Mouse (Mus musculus): ENCODE measurements around the gene H2-DMb1. TPM values are rescaled to one million over a fixed set of nuclear protein-coding genes. Genes with fewer than 3 reads are reported as not detected.

Gene H2-DMb1
- polyA plus RNA-seq, 1 experiment from 2014 or later, result 1.2 TPM

GRCm38 (mm10) chr17:34144960-34145371, 7.9 kb upstream of the H2-DMb1 start:
- no peak for ATAC-seq (ENCODE audit: insufficient number of reproducible peaks, insufficient read depth, low FRiP score, low TSS enrichment, low read depth)

GRCm38 (mm10) chr17:34155534-34155933, 2.7 kb downstream of the H2-DMb1 start:
- Histone ChIP-seq H3K27ac (no peak overlapping the region), H3K4me1 (replicated peaks) (no peaks in the 10 kb centered on the region), H3K9ac (replicated peaks) (no peak overlapping the region), H3K4me3 (replicated peaks) (no peak overlapping the region), H3K36me3 (no peaks in the 10 kb centered on the region), H3K27me3 (peaks cover 7% of the 10 kb centered on the region), H3K4me2 (no peak overlapping the region), H3K9me3 (no peaks in the 10 kb centered on the region)
- no peak for ATAC-seq (ENCODE audit: insufficient number of reproducible peaks, insufficient read depth, low FRiP score, low TSS enrichment, low read depth)
- WGBS, result 61% methylated on average over 5 of the region's 5 CpGs

More at GRCm38 (mm10) chr17:34144960-34145371, 7.9 kb upstream of the H2-DMb1 start:
- no peak overlapping the region for H3K4me2 ChIP-seq
- peaks cover 14% of the 10 kb centered on the region for H3K4me1 ChIP-seq (replicated peaks)
- no peaks in the 10 kb centered on the region for H3K9me3 ChIP-seq
- peaks cover 16% of the 10 kb centered on the region for H3K27me3 ChIP-seq
- WGBS, result 83% methylated on average over 3 of the region's 3 CpGs
- H3K36me3 ChIP-seq, result no peaks in the 10 kb centered on the region
- no peak overlapping the region for H3K9ac ChIP-seq (replicated peaks)
- no peak overlapping the region for H3K27ac ChIP-seq
- no peak overlapping the region for H3K4me3 ChIP-seq (replicated peaks)

- Histone ChIP-seq H3K36me3 (no peaks in the 10 kb centered on the region), H3K4me1 (replicated peaks) (no peaks in the 10 kb centered on the region), H3K9me3 (0 out of 2 replicates have a peak, but pooled peaks cover 4% of the 10 kb centered on the region), H3K27me3 (peaks cover 19% of the 10 kb centered on the region), H3K4me2 (no peak overlapping the region), H3K4me3 (replicated peaks) (no peak overlapping the region), H3K27ac (no peak overlapping the region), H3K9ac (replicated peaks) (no peak overlapping the region)
- no peak for ATAC-seq (ENCODE audit: insufficient number of reproducible peaks, insufficient read depth, low FRiP score, low TSS enrichment, low read depth)
- 40% methylated on average over 9 of the region's 9 CpGs for WGBS
These were observed 11.5 kb downstream of the H2-DMb1 start for GRCm38 (mm10) chr17:34164202-34164895.

GRCm38 (mm10) chr17:34165033-34165730, 12.3 kb downstream of the H2-DMb1 start:
- H3K9me3 ChIP-seq, result 0 out of 2 replicates have a peak, but pooled peaks cover 4% of the 10 kb centered on the region
- ATAC-seq (ENCODE audit: insufficient number of reproducible peaks, insufficient read depth, low FRiP score, low TSS enrichment, low read depth), result no peak
- WGBS, result 80% methylated on average over 6 of the region's 6 CpGs
- H3K4me1 ChIP-seq (replicated peaks), result no peaks in the 10 kb centered on the region
- H3K27ac ChIP-seq, result no peak overlapping the region
- peaks cover 15% of the 10 kb centered on the region for H3K27me3 ChIP-seq
- no peak overlapping the region for H3K4me3 ChIP-seq (replicated peaks)
- no peaks in the 10 kb centered on the region for H3K36me3 ChIP-seq
- H3K9ac ChIP-seq (replicated peaks), result no peak overlapping the region
- H3K4me2 ChIP-seq, result no peak overlapping the region

GRCm38 (mm10) chr17:34169279-34169678, 16.4 kb downstream of the H2-DMb1 start:
- WGBS, result 8% methylated on average over 2 of the region's 2 CpGs
- no peak overlapping the region for H3K27ac ChIP-seq
- no peak overlapping the region for H3K4me3 ChIP-seq (replicated peaks)
- no peak overlapping the region for H3K4me2 ChIP-seq
- no peak for ATAC-seq (ENCODE audit: insufficient number of reproducible peaks, insufficient read depth, low FRiP score, low TSS enrichment, low read depth)
- no peaks in the 10 kb centered on the region for H3K36me3 ChIP-seq
- peaks cover 12% of the 10 kb centered on the region for H3K27me3 ChIP-seq
- peaks cover 11% of the 10 kb centered on the region; the same call in 1 of the 2 replicates for H3K9me3 ChIP-seq
- H3K4me1 ChIP-seq (replicated peaks), result no peaks in the 10 kb centered on the region
- no peak overlapping the region for H3K9ac ChIP-seq (replicated peaks)

GRCm38 (mm10) chr17:34170487-34170876, 17.6 kb downstream of the H2-DMb1 start:
- Histone ChIP-seq H3K27ac (no peak overlapping the region), H3K9ac (replicated peaks) (no peak overlapping the region), H3K4me3 (replicated peaks) (no peak overlapping the region), H3K36me3 (no peaks in the 10 kb centered on the region), H3K4me1 (replicated peaks) (no peaks in the 10 kb centered on the region), H3K9me3 (peaks cover 9% of the 10 kb centered on the region; the same call in 1 of the 2 replicates), H3K4me2 (no peak overlapping the region), H3K27me3 (peaks cover 10% of the 10 kb centered on the region)
- no peak for ATAC-seq (ENCODE audit: insufficient number of reproducible peaks, insufficient read depth, low FRiP score, low TSS enrichment, low read depth)
- 34% methylated on average over 4 of the region's 4 CpGs for WGBS

GRCm38 (mm10) chr17:34170877-34171498, 18.1 kb downstream of the H2-DMb1 start:
- no peak for ATAC-seq (ENCODE audit: insufficient number of reproducible peaks, insufficient read depth, low FRiP score, low TSS enrichment, low read depth)
- Histone ChIP-seq H3K27ac (no peak overlapping the region), H3K9me3 (peaks cover 7% of the 10 kb centered on the region; the same call in 1 of the 2 replicates), H3K4me3 (replicated peaks) (no peak overlapping the region), H3K9ac (replicated peaks) (no peak overlapping the region), H3K36me3 (no peaks in the 10 kb centered on the region), H3K4me2 (no peak overlapping the region), H3K4me1 (replicated peaks) (no peaks in the 10 kb centered on the region), H3K27me3 (peaks cover 10% of the 10 kb centered on the region)
- WGBS, result 41% methylated on average over 13 of the region's 13 CpGs

- 96% methylated on average over 5 of the region's 5 CpGs for WGBS
- H3K4me1 ChIP-seq (replicated peaks), result no peaks in the 10 kb centered on the region
- H3K27ac ChIP-seq, result no peak overlapping the region
- ATAC-seq (ENCODE audit: insufficient number of reproducible peaks, insufficient read depth, low FRiP score, low TSS enrichment, low read depth), result no peak
- H3K36me3 ChIP-seq, result no peaks in the 10 kb centered on the region
- no peak overlapping the region for H3K4me2 ChIP-seq
- no peak overlapping the region for H3K4me3 ChIP-seq (replicated peaks)
- peaks cover 18% of the 10 kb centered on the region; the same call in 1 of the 2 replicates for H3K9me3 ChIP-seq
- H3K27me3 ChIP-seq, result peaks cover 10% of the 10 kb centered on the region
- H3K9ac ChIP-seq (replicated peaks), result no peak overlapping the region
These were observed 19.7 kb downstream of the H2-DMb1 start for GRCm38 (mm10) chr17:34172528-34172927.

GRCm38 (mm10) chr17:34174075-34174474, 21.2 kb downstream of the H2-DMb1 start:
- no peaks in the 10 kb centered on the region for H3K4me1 ChIP-seq (replicated peaks)

GRCm38 (mm10) chr17:34177179-34177578, 24.3 kb downstream of the H2-DMb1 start:
- Histone ChIP-seq H3K9ac (replicated peaks) (no peak overlapping the region), H3K9me3 (peaks cover 18% of the 10 kb centered on the region; the same call in 1 of the 2 replicates), H3K27ac (no peak overlapping the region), H3K36me3 (no peaks in the 10 kb centered on the region), H3K4me3 (replicated peaks) (no peak overlapping the region), H3K4me1 (replicated peaks) (no peaks in the 10 kb centered on the region), H3K4me2 (no peak overlapping the region), H3K27me3 (peaks cover 11% of the 10 kb centered on the region; the same call in 1 of the 2 replicates)
- no peak for ATAC-seq (ENCODE audit: insufficient number of reproducible peaks, insufficient read depth, low FRiP score, low TSS enrichment, low read depth)
- 78% methylated on average over 4 of the region's 4 CpGs for WGBS

More at GRCm38 (mm10) chr17:34174075-34174474, 21.2 kb downstream of the H2-DMb1 start:
- H3K27me3 ChIP-seq, result peaks cover 4% of the 10 kb centered on the region; the same call in 1 of the 2 replicates
- H3K4me2 ChIP-seq, result no peak overlapping the region
- H3K36me3 ChIP-seq, result no peaks in the 10 kb centered on the region
- H3K4me3 ChIP-seq (replicated peaks), result no peak overlapping the region
- WGBS, result 42% methylated on average over 1 of the region's 1 CpGs
- H3K9me3 ChIP-seq, result peaks cover 18% of the 10 kb centered on the region; the same call in 1 of the 2 replicates
- no peak overlapping the region for H3K27ac ChIP-seq
- ATAC-seq (ENCODE audit: insufficient number of reproducible peaks, insufficient read depth, low FRiP score, low TSS enrichment, low read depth), result no peak
- H3K9ac ChIP-seq (replicated peaks), result no peak overlapping the region

- ATAC-seq (ENCODE audit: insufficient number of reproducible peaks, insufficient read depth, low FRiP score, low TSS enrichment, low read depth), result no peak
- Histone ChIP-seq H3K4me1 (replicated peaks) (no peaks in the 10 kb centered on the region), H3K9me3 (peaks cover 11% of the 10 kb centered on the region; the same call in 1 of the 2 replicates), H3K4me3 (replicated peaks) (no peak overlapping the region), H3K9ac (replicated peaks) (no peak overlapping the region), H3K36me3 (no peaks in the 10 kb centered on the region), H3K4me2 (no peak overlapping the region), H3K27me3 (peaks cover 29% of the 10 kb centered on the region), H3K27ac (no peak overlapping the region)
- WGBS, result 65% methylated on average over 6 of the region's 6 CpGs
These were observed 26.1 kb downstream of the H2-DMb1 start for GRCm38 (mm10) chr17:34179019-34179418.
